ENCODE assay signal across 27 mouse cellular contexts in the genomic region with DNA sequence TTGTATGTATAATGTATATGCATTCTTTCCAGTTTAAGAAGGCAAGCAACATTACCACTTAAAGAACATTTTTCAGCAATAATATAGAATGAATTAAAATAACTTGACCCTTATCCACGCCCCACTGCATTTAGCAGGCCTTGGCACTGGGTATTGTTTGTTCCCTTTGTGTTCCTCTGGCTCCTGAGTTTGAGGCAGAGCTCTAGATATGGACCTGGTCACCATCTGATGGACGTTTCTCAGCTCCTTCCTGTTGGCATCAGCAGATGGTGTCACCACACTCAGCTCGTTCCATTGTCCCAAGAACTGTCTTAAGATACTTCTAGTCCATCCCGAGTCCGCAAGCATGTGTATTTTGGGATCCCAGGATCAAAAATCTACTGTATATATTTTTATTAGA. TPM values are rescaled to one million over a fixed set of nuclear protein-coding genes. Genes with fewer than 3 reads are reported as not detected.
DNase-seq lines count a peak whose midpoint lies in the region; ATAC-seq and TF ChIP-seq lines count a peak whose summit lies in the region.
"Had no signal": no experiment of that assay in that cellular context is flagged by ENCODE, and none has a peak within 500 bp of the region (broad histone marks: within the 10 kb centered on the region; RNA-seq: fewer than 3 reads in every experiment).

No protein-coding gene starts in this region.

- no peak for TF ChIP-seq CTCF in kidney, adult 2 months (conservative IDR thresholded peaks at IDR 0.05; ENCODE audit: insufficient read depth, insufficient read length, low read depth, low read length)
- no peak for TF ChIP-seq CTCF in liver, adult 2 months (IDR thresholded peaks at IDR 0.05; ENCODE audit: low read depth, low read length)

- no peak overlapping the region for H3K4me3 ChIP-seq in kidney, embryonic 14.5 days (ENCODE audit: low read length)
- peak overlapping the region; percentile 12; the same call in 1 of the 2 replicates for H3K4me3 ChIP-seq in kidney, adult 2 months (ENCODE audit: insufficient read depth, low read depth, low read length)
- H3K4me3 ChIP-seq in liver, adult 2 months (ENCODE audit: insufficient read depth, low read depth, low read length), result peak overlapping the region; percentile 19; the same call in 1 of the 2 replicates

- 87% methylated on average over 5 of the region's 5 CpGs for WGBS in kidney, embryonic 14.5 days
- 64% methylated on average over 5 of the region's 5 CpGs for WGBS in kidney, adult 2 months
- 55% methylated on average over 5 of the region's 5 CpGs for WGBS in liver, adult 2 months

- no peak overlapping the region for H3K27ac ChIP-seq in kidney, embryonic 14.5 days (ENCODE audit: low read depth, low read length)
- H3K27ac ChIP-seq in kidney, adult 2 months (ENCODE audit: insufficient read depth, low read depth, low read length), result no peak overlapping the region
- H3K27ac ChIP-seq in liver, adult 2 months (replicated peaks; ENCODE audit: insufficient read depth, low read depth, low read length), result no peak overlapping the region

- H3K36me3 ChIP-seq in kidney, embryonic 14.5 days (ENCODE audit: control insufficient read depth, insufficient read depth, low read length), result no peaks in the 10 kb centered on the region
- H3K36me3 ChIP-seq in kidney, adult 2 months (ENCODE audit: control insufficient read depth, insufficient read depth, low read length), result no peaks in the 10 kb centered on the region
- 0 out of 2 replicates have a peak, but pooled peaks cover 2% of the 10 kb centered on the region for H3K36me3 ChIP-seq in liver, adult 2 months (ENCODE audit: control insufficient read depth, insufficient read depth, low read length)
- H3K36me3 ChIP-seq: G1E had no signal

- DNase-seq in heart, adult 11 months, result peak; percentile 68
- DNase-seq in heart, postnatal 4 days, result no peak
- peak; percentile 1 for DNase-seq in kidney, adult 11 months
- no peak for DNase-seq in kidney, adult 2 months
- DNase-seq in kidney, adult 18-20 months, result no peak
- peak; percentile 64 for DNase-seq in liver, adult 2 months (ENCODE audit: extremely low read depth, low read depth, low spot score)
- DNase-seq in liver, result no peak
- DNase-seq: adrenal gland, adult 2 months; adrenal gland, adult 8-10 months; adrenal gland, postnatal 10 days; adrenal gland, postnatal 14 days; adrenal gland, postnatal 25 days; adrenal gland, postnatal 36 days; B cell, adult 2 months; cerebellum, adult 11 months; cerebellum, adult 11-12 months had no signal

- no peak overlapping the region for H3K9ac ChIP-seq in kidney, embryonic 14.5 days (ENCODE audit: low read depth, low read length)
- H3K9ac ChIP-seq in liver, adult 2 months (ENCODE audit: low read depth, low read length), result no peak overlapping the region

- no peaks in the 10 kb centered on the region for H3K27me3 ChIP-seq in kidney, embryonic 14.5 days (ENCODE audit: control insufficient read depth, insufficient read depth, low read length)
- H3K27me3 ChIP-seq in kidney, adult 2 months (replicated peaks; ENCODE audit: control insufficient read depth, insufficient read depth, low read length), result no peaks in the 10 kb centered on the region
- no peaks in the 10 kb centered on the region for H3K27me3 ChIP-seq in liver, adult 2 months (ENCODE audit: control insufficient read depth, insufficient read depth, low read length)

- no peak for TF ChIP-seq POLR2A in kidney, adult 2 months (IDR thresholded peaks at IDR 0.05; ENCODE audit: low read depth, low read length)
- TF ChIP-seq POLR2A in liver, adult 2 months (IDR thresholded peaks at IDR 0.05; ENCODE audit: extremely low read depth, insufficient read depth, low read length), result no peak

- ATAC-seq in kidney, embryonic 14.5 days (ENCODE audit: low FRiP score, low TSS enrichment), result no peak
- ATAC-seq: activated CD4-positive, CD25-positive, alpha-beta regulatory T cell, adult 4 months; CD4-positive, CD25-positive, alpha-beta regulatory T cell, adult 4 months; Patski had no signal

- H3K9me3 ChIP-seq in kidney, embryonic 14.5 days (ENCODE audit: control insufficient read depth, low read length), result no peaks in the 10 kb centered on the region
- H3K9me3 ChIP-seq: G1E had no signal

- no peak overlapping the region for H3K4me2 ChIP-seq in kidney, embryonic 14.5 days (replicated peaks; ENCODE audit: low read depth, low read length)

- H3K4me1 ChIP-seq in kidney, embryonic 14.5 days (ENCODE audit: control insufficient read depth, insufficient read depth, low read length), result no peaks in the 10 kb centered on the region
- peaks cover 8% of the 10 kb centered on the region; the same call in 1 of the 2 replicates for H3K4me1 ChIP-seq in kidney, adult 2 months (ENCODE audit: control insufficient read depth, insufficient read depth, low read length)
- H3K4me1 ChIP-seq in liver, adult 2 months (ENCODE audit: control insufficient read depth, insufficient read depth, low read length), result peaks cover 18% of the 10 kb centered on the region

- H3K79me2 ChIP-seq in liver, adult 2 months (ENCODE audit: control insufficient read depth, insufficient read depth, low read length), result no peaks in the 10 kb centered on the region; the same call in 1 of the 2 replicates

RNA-seq across cellular contexts. Expression of gene Rdh16, which starts 1.3 kb away (rescaled TPM):
- total RNA-seq in heart, postnatal 4 days (2021), result not detected
- 0.07 and 0.14 TPM in 2 replicates for polyA plus RNA-seq in kidney, embryonic 14.5 days (2014; fragmentation: Nextera tagmentation; extraction: Ambion mirVana)
- polyA plus RNA-seq in kidney, adult 2 months (2012; rRNA removed), result 61.2 and 67.5 TPM in 2 replicates
- total RNA-seq in liver, adult 2 months (2014; rRNA removed), result 74.0 and 111 TPM in 2 replicates
- 43.8 and 55.8 TPM in 2 replicates for polyA plus RNA-seq in liver, adult 2 months (2012; rRNA removed)
- total RNA-seq: CH12.LX, MEL had no signal
- polyA plus RNA-seq: activated CD4-positive, CD25-positive, alpha-beta regulatory T cell, adult 4 months; brain, embryonic 14.5 days; C2C12; CD4-positive, CD25-positive, alpha-beta regulatory T cell, adult 4 months; G1E had no signal

RNA-seq across cellular contexts. Expression of gene Rdh9, which starts 26.1 kb away (rescaled TPM):
- under 1 TPM in 1 of 2 experiments, not detected in 1; 0.19 TPM for total RNA-seq in heart, postnatal 4 days (2021)
- 0.32 TPM in 1 of 2 replicates, not detected in the other for polyA plus RNA-seq in kidney, embryonic 14.5 days (2014; fragmentation: Nextera tagmentation; extraction: Ambion mirVana)
- 0.10 and 0.13 TPM in 2 replicates for polyA plus RNA-seq in kidney, adult 2 months (2012; rRNA removed)
- 75.6 and 121 TPM in 2 replicates for total RNA-seq in liver, adult 2 months (2014; rRNA removed)
- 54.4 and 60.2 TPM in 2 replicates for polyA plus RNA-seq in liver, adult 2 months (2012; rRNA removed)
- total RNA-seq: adrenal gland, postnatal 25 days; CH12.LX; MEL had no signal
- polyA plus RNA-seq: G1E, Patski had no signal

RNA-seq across cellular contexts. Expression of gene Rdh16f1, which starts 42.6 kb away (rescaled TPM):
- total RNA-seq in heart, postnatal 4 days (2021), result under 1 TPM in 1 of 2 experiments, not detected in 1; 0.14 TPM
- 0.26 TPM in 1 of 2 replicates, not detected in the other for polyA plus RNA-seq in kidney, embryonic 14.5 days (2014; fragmentation: Nextera tagmentation; extraction: Ambion mirVana)
- 2.1 and 2.3 TPM in 2 replicates for polyA plus RNA-seq in kidney, adult 2 months (2012; rRNA removed)
- total RNA-seq in liver, adult 2 months (2014; rRNA removed), result not detected in 2 replicates
- polyA plus RNA-seq in liver, adult 2 months (2012; rRNA removed), result not detected in 2 replicates
- total RNA-seq: CH12.LX, ES-E14, G1E, MEL had no signal
- polyA plus RNA-seq: C2C12, G1E had no signal

RNA-seq across cellular contexts. Expression of gene Rdh1, which starts 42.7 kb away (rescaled TPM):
- under 1 TPM; 0.14 TPM for total RNA-seq in heart, postnatal 4 days (2021)
- polyA plus RNA-seq in kidney, embryonic 14.5 days (2014; fragmentation: Nextera tagmentation; extraction: Ambion mirVana), result 0.05 and 0.07 TPM in 2 replicates
- 1.1 and 1.3 TPM in 2 replicates for polyA plus RNA-seq in kidney, adult 2 months (2012; rRNA removed)
- 0.18 and 0.27 TPM in 2 replicates for total RNA-seq in liver, adult 2 months (2014; rRNA removed)
- 0.20 TPM in 2 replicates for polyA plus RNA-seq in liver, adult 2 months (2012; rRNA removed)
- total RNA-seq: CH12.LX, MEL had no signal
- polyA plus RNA-seq: G1E had no signal

RNA-seq across cellular contexts. Expression of gene Rdh19, which starts 47.5 kb away (rescaled TPM):
- total RNA-seq in heart, postnatal 4 days (2021), result not detected
- polyA plus RNA-seq in kidney, embryonic 14.5 days (2014; fragmentation: Nextera tagmentation; extraction: Ambion mirVana), result not detected in 2 replicates
- polyA plus RNA-seq in kidney, adult 2 months (2012; rRNA removed), result 1.6 and 2.0 TPM in 2 replicates
- not detected in 2 replicates for total RNA-seq in liver, adult 2 months (2014; rRNA removed)
- polyA plus RNA-seq in liver, adult 2 months (2012; rRNA removed), result 0.05 TPM in 1 of 2 replicates, not detected in the other
- total RNA-seq: adrenal gland, adult 18-20 months; adrenal gland, adult 2 months; adrenal gland, postnatal 14 days; adrenal gland, postnatal 25 days; CH12.LX; ES-E14; MEL had no signal
- polyA plus RNA-seq: activated CD4-positive, CD25-positive, alpha-beta regulatory T cell, adult 4 months; adrenal gland, adult 2 months; brain, embryonic 14.5 days; C2C12; CD4-positive, CD25-positive, alpha-beta regulatory T cell, adult 4 months; G1E; Patski had no signal

Comparison
In these comparisons a context has a peak if more than half of its experiments do, and no peak if none do; other contexts are left out.
1. DNase-seq: peak in heart, adult 11 months (single experiment), kidney, adult 11 months (single experiment) and liver, adult 2 months (single experiment); none in heart, postnatal 4 days (single experiment), kidney, adult 2 months (single experiment), kidney, adult 18-20 months (single experiment) and liver (single experiment).
2. RNA of gene Rdh16, which starts 1.3 kb away (polyA plus RNA-seq): 61.2 to 67.5 TPM in kidney, adult 2 months and 43.8 to 55.8 TPM in liver, adult 2 months; 0.07 to 0.14 TPM in kidney, embryonic 14.5 days; every median in the first group is over 10 times any median in the second.
3. RNA of gene Rdh9, which starts 26.1 kb away (polyA plus RNA-seq): 54.4 to 60.2 TPM in liver, adult 2 months; 0.32 TPM in kidney, embryonic 14.5 days and 0.10 to 0.13 TPM in kidney, adult 2 months; every median in the first group is over 10 times any median in the second.